Mouse (Mus musculus) heart, embryonic 16.5 days (tissue): Measurements from ENCODE around the gene Ehd2. TPM values are rescaled to one million over a fixed set of nuclear protein-coding genes. Genes with fewer than 3 reads are reported as not detected.

Experiments used
- ATAC-seq: fragments of 200-750 bp; cut with Nextera tagmentation; replicated peaks from 2 replicates; pipeline ENCODE4 v1.8.0; 2017; ENCODE audit warnings: moderate number of reproducible peaks; ENCODE audit not compliant: insufficient read depth, low FRiP score; ENCODE audit errors: extremely low read depth
- H3K27ac ChIP-seq: fragments of 300-500 bp; sonication (generic); 2 replicates; pipeline ENCODE4 v1.5.1; 2014; ENCODE audit warnings: mild to moderate bottlenecking, low read length, control low read depth, moderate library complexity
- H3K27me3 ChIP-seq: fragments of 300-500 bp; sonication (generic); 2 replicates; pipeline ENCODE4 v1.6.1; 2014; ENCODE audit warnings: low read length, mixed read lengths; ENCODE audit not compliant: control insufficient read depth, insufficient read depth
- H3K36me3 ChIP-seq: fragments of 300-500 bp; sonication (generic); 2 replicates; pipeline ENCODE4 v1.6.1; 2014; ENCODE audit not compliant: control insufficient read depth, insufficient read depth
- H3K4me1 ChIP-seq: fragments of 300-500 bp; sonication (generic); 2 replicates; pipeline ENCODE4 v1.6.1; 2014; ENCODE audit warnings: low read length, mixed read lengths; ENCODE audit not compliant: control insufficient read depth, insufficient read depth
- H3K4me2 ChIP-seq: fragments of 300-500 bp; sonication (generic); 2 replicates; pipeline ENCODE4 v1.6.1; 2014; ENCODE audit warnings: low read depth, mild to moderate bottlenecking, control low read depth, low read length
- H3K4me3 ChIP-seq: fragments of 300-500 bp; sonication (generic); 2 replicates; pipeline ENCODE4 v1.5.1; 2014; ENCODE audit warnings: mild to moderate bottlenecking, control low read depth, low read length
- H3K9ac ChIP-seq: fragments of 300-500 bp; sonication (generic); 2 replicates; pipeline ENCODE4 v1.6.1; 2014; ENCODE audit warnings: low read length, control low read depth
- H3K9me3 ChIP-seq: fragments of 300-500 bp; sonication (generic); replicated peaks from 2 replicates; pipeline ENCODE4 v1.6.1; 2016; ENCODE audit warnings: low read length; ENCODE audit not compliant: control insufficient read depth
- WGBS: fragments of 180-500 bp; shearing (Covaris S2); extraction: QIAGEN DNeasy Blood & Tissue Kit; methylation state at CpG from one replicate; pipeline ENCODE4 v1.1.7; 2014; 5-methylcytosine and 5-hydroxymethylcytosine counted together
- polyA plus RNA-seq: library from polyadenylated mRNA; unstranded; fragments of >200 nt; fragmentation: Nextera tagmentation; extraction: Ambion mirVana; gene quantifications from 2 replicates; pipeline ENCODE4 v1.2.1, GENCODE M21; 2015

Ehd2 gene
- 61.8 and 66.7 TPM in 2 replicates for polyA plus RNA-seq

- peak; percentile 83 for ATAC-seq
- Histone ChIP-seq H3K36me3 (peaks cover 15% of the 10 kb centered on the region), H3K27me3 (no peaks in the 10 kb centered on the region), H3K27ac (peak within 1 kb of the TSS; percentile 36; the same call in 1 of the 2 replicates), H3K4me2 (peak within 1 kb of the TSS; percentile 68), H3K4me3 (peak within 1 kb of the TSS; percentile 63), H3K9me3 (0 out of 2 replicates have a peak, but pooled peaks cover 2% of the 10 kb centered on the region), H3K9ac (peak within 1 kb of the TSS; percentile 82), H3K4me1 (peaks cover 25% of the 10 kb centered on the region)
- under 1% methylated on average over 22 of the region's 22 CpGs for WGBS
Observed at GRCm38 (mm10) chr7:15967312-15967711, at the start of gene Ehd2. TSS of gene Ehd2 (minus strand) at chr7:15967567.

- H3K4me1 ChIP-seq = peaks cover 18% of the 10 kb centered on the region
- WGBS = 70% methylated on average over 5 of the region's 5 CpGs
- ATAC-seq = no peak
- no peaks in the 10 kb centered on the region for H3K9me3 ChIP-seq
- H3K9ac ChIP-seq = no peak overlapping the region
- no peaks in the 10 kb centered on the region for H3K36me3 ChIP-seq
- peak overlapping the region; percentile 80 for H3K27ac ChIP-seq
- H3K27me3 ChIP-seq = no peaks in the 10 kb centered on the region
- no peak overlapping the region for H3K4me3 ChIP-seq
- no peak overlapping the region for H3K4me2 ChIP-seq
Observed at GRCm38 (mm10) chr7:16015384-16015783, 48.0 kb upstream of the Ehd2 start.

- peak; percentile 31; the same call in 1 of the 2 replicates for ATAC-seq
- 70% methylated on average over 8 of the region's 8 CpGs for WGBS
Observed at GRCm38 (mm10) chr7:16014521-16015175, 47.3 kb upstream of the Ehd2 start.

GRCm38 (mm10) chr7:16013722-16014275 is 46.4 kb upstream of the Ehd2 start:
- no peaks in the 10 kb centered on the region for H3K9me3 ChIP-seq
- ATAC-seq = no peak
- H3K27ac ChIP-seq = no peak overlapping the region
- H3K4me3 ChIP-seq = no peak overlapping the region
- H3K36me3 ChIP-seq = no peaks in the 10 kb centered on the region
- H3K27me3 ChIP-seq = no peaks in the 10 kb centered on the region
- no peak overlapping the region for H3K4me2 ChIP-seq
- H3K4me1 ChIP-seq = peaks cover 14% of the 10 kb centered on the region
- WGBS = 77% methylated on average over 5 of the region's 5 CpGs
- no peak overlapping the region for H3K9ac ChIP-seq

More at GRCm38 (mm10) chr7:16014521-16015175, 47.3 kb upstream of the Ehd2 start:
- Histone ChIP-seq H3K27me3 (no peaks in the 10 kb centered on the region), H3K4me1 (peaks cover 15% of the 10 kb centered on the region), H3K4me3 (no peak overlapping the region), H3K9ac (no peak overlapping the region), H3K27ac (peak overlapping the region; percentile 80), H3K4me2 (no peak overlapping the region), H3K36me3 (no peaks in the 10 kb centered on the region), H3K9me3 (no peaks in the 10 kb centered on the region)

DNA sequence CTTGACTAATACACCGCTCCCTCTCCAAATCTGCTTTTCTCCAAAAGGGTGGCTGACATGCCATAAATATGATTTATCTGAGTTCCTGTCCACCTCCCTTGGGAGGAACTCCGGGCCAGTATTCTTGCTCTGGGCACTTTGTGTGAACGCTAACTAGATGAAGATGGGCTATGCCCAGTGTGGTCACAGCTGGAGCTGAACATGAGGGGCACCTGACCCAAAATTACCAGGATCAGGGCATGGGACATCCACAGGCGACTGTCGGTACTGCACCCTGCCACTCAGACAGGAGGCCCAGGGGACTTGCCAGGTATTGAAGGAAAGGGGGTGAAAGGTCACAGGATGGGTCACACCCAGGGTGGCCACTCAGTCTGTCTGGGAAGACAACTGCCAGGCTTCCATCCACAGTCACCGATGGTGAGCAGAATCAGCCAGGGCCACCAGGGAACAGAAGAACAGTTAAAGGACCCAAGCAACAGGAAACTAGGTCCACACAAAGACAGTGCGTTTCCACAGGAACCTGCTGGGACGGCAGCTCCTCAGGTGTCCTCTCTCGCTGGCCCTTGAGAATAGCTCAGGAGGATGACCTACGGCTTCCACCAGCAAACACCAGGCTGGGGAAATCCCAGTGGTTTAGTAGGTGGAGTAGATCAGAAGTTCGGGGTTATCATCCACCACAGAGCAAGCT is 45.4 kb upstream of the Ehd2 start:
- Histone ChIP-seq H3K27ac (no peak overlapping the region), H3K9me3 (no peaks in the 10 kb centered on the region), H3K4me3 (no peak overlapping the region), H3K27me3 (no peaks in the 10 kb centered on the region), H3K4me1 (peaks cover 14% of the 10 kb centered on the region), H3K9ac (no peak overlapping the region), H3K4me2 (no peak overlapping the region), H3K36me3 (no peaks in the 10 kb centered on the region)
- ATAC-seq = no peak
- WGBS = 80% methylated on average over 11 of the region's 11 CpGs

DNA sequence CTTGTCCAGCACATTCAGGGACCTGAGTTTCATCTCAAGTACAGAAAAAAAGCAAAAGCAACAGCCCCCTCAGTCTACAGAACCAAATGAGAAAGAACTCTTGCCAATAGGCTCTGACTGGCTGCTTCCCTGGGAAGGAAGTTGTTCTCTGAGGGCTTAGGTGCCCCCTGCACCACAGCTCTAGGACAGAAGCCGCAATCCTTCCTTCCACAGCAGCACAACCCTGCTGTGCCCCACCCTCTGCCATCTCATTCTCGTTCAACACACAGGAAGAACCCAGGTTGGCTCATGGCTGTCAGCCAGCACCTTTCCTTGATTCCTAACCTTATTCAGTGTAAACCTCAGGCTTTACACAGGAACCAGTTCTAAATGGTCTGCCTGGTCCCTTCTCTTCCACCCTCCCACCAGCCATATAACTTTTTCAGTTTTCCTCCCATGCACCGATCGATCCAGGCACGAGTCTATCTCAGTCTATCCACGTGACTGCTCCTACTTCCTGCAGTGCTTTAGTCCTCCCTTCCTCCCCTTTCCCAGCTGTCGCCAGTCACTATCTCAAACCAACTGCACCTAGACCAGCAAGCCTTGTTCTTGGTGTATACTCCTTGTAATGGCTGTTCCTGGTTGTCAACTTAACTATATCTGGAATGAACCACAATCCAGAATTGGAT is 44.2 kb upstream of the Ehd2 start:
- H3K9me3 ChIP-seq = no peaks in the 10 kb centered on the region

DNA sequence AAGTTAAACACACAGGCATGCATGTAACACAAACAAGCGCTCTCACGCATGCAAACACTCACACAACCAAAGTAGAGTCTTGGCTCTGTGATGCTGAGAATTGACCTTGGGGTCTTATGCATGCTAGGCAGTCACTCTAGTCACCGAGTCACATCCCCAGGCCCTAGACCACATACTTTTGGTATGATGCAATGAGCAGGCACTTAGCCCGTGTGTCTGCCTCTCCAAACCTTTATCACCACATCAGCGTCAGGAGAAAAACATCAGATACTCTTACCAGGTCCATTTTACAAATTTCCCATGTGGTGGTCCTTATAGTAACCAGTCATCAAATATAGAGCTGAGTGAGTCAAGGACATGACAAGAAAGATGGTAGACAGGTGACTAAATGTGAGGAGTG is 43.3 kb upstream of the Ehd2 start:
- Histone ChIP-seq H3K4me2 (no peak overlapping the region), H3K4me1 (peaks cover 14% of the 10 kb centered on the region), H3K4me3 (no peak overlapping the region), H3K9me3 (no peaks in the 10 kb centered on the region), H3K27ac (no peak overlapping the region), H3K27me3 (no peaks in the 10 kb centered on the region), H3K36me3 (no peaks in the 10 kb centered on the region), H3K9ac (no peak overlapping the region)
- ATAC-seq = no peak
- 49% methylated on average over 5 of the region's 5 CpGs for WGBS

More for the DNA sequence above, 44.2 kb upstream of the Ehd2 start:
- H3K4me3 ChIP-seq = no peak overlapping the region
- H3K4me1 ChIP-seq = peaks cover 14% of the 10 kb centered on the region
- H3K4me2 ChIP-seq = no peak overlapping the region
- H3K27me3 ChIP-seq = no peaks in the 10 kb centered on the region
- H3K36me3 ChIP-seq = no peaks in the 10 kb centered on the region
- H3K9ac ChIP-seq = no peak overlapping the region
- no peak overlapping the region for H3K27ac ChIP-seq
- 60% methylated on average over 7 of the region's 7 CpGs for WGBS
- no peak for ATAC-seq

GRCm38 (mm10) chr7:16009636-16010035 is 42.3 kb upstream of the Ehd2 start:
- H3K36me3 ChIP-seq = no peaks in the 10 kb centered on the region
- ATAC-seq = no peak
- H3K9me3 ChIP-seq = no peaks in the 10 kb centered on the region
- H3K4me2 ChIP-seq = no peak overlapping the region
- 87% methylated on average over 7 of the region's 7 CpGs for WGBS
- no peak overlapping the region for H3K27ac ChIP-seq
- no peaks in the 10 kb centered on the region for H3K27me3 ChIP-seq
- no peak overlapping the region for H3K4me3 ChIP-seq
- no peak overlapping the region for H3K9ac ChIP-seq
- peaks cover 16% of the 10 kb centered on the region for H3K4me1 ChIP-seq
